Comparison of ENCODE assay signal across 11 mouse cellular contexts in the genomic region with DNA sequence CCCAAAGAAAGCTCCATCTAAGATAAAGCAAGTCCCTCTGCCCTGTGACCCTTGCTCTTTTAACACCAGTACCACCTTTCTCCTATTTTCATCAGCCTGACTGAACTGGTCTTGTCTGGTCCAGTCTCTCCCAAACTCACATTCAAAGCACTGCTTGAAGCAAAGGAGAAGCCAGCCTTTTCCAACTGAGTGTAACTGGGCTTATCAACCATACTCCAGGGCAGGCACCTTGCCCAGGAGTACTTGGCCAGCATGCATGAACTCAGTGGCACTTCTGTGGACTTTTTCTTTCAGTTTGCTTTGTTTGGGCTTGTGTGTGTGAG. TPM values are rescaled to one million over a fixed set of nuclear protein-coding genes. Genes with fewer than 3 reads are reported as not detected.
DNase-seq lines count a peak whose midpoint lies in the region; ATAC-seq lines count a peak whose summit lies in the region.
"Had no signal": no experiment of that assay in that cellular context is flagged by ENCODE, and none has a peak within 500 bp of the region (broad histone marks: within the 10 kb centered on the region; RNA-seq: fewer than 3 reads in every experiment).

No protein-coding gene starts in this region.

- no peaks in the 10 kb centered on the region for H3K36me3 ChIP-seq in kidney, embryonic 15.5 days
- H3K36me3 ChIP-seq: liver, embryonic 15.5 days had no signal

- H3K4me1 ChIP-seq in kidney, embryonic 15.5 days = peaks cover 14% of the 10 kb centered on the region

- no peak overlapping the region for H3K9ac ChIP-seq in kidney, embryonic 15.5 days
- H3K9ac ChIP-seq: forebrain, embryonic 13.5 days; liver, embryonic 15.5 days had no signal

- H3K9me3 ChIP-seq in kidney, embryonic 15.5 days (replicated peaks) = no peaks in the 10 kb centered on the region
- H3K9me3 ChIP-seq: forebrain, embryonic 13.5 days; liver, embryonic 15.5 days had no signal

- no peak overlapping the region for H3K4me3 ChIP-seq in kidney, embryonic 15.5 days (replicated peaks)
- H3K4me3 ChIP-seq: forebrain, embryonic 13.5 days; liver, embryonic 15.5 days had no signal

- no peak for ATAC-seq in kidney, embryonic 15.5 days (replicated peaks; ENCODE audit: low FRiP score)
- ATAC-seq: forebrain, embryonic 13.5 days had no signal

- H3K4me2 ChIP-seq in kidney, embryonic 15.5 days = no peak overlapping the region
- H3K4me2 ChIP-seq: forebrain, embryonic 13.5 days; liver, embryonic 15.5 days had no signal

- H3K27ac ChIP-seq in kidney, embryonic 15.5 days = no peak overlapping the region
- H3K27ac ChIP-seq: forebrain, embryonic 13.5 days; liver, embryonic 15.5 days had no signal

- peaks cover 6% of the 10 kb centered on the region; the same call in 1 of the 2 replicates for H3K27me3 ChIP-seq in kidney, embryonic 15.5 days

- DNase-seq in kidney, adult 11 months = peak; percentile 51
- peak; percentile 22 for DNase-seq in Muller cell, postnatal 12 days (ENCODE audit: inconsistent ontology term)
- peak; percentile 69 for DNase-seq in heart, postnatal 4 days
- peak; percentile 88 for DNase-seq in lung, postnatal 36 days
- no peak for DNase-seq in layer of hippocampus, postnatal 36 days
- DNase-seq in layer of hippocampus, postnatal 25 days (ENCODE audit: extremely low spot score in 1 of 2, low spot score in 1 of 2) = no peak
- DNase-seq in layer of hippocampus, adult 9-10 months (ENCODE audit: low spot score) = no peak
- DNase-seq: right cerebral cortex, postnatal 25 days had no signal

RNA-seq across cellular contexts. Expression of gene Ly75, which starts 1.6 kb away (rescaled TPM):
- polyA plus RNA-seq in kidney, embryonic 15.5 days (2015; fragmentation: Nextera tagmentation; extraction: Ambion mirVana) = 2.8 and 3.5 TPM in 2 replicates
- 1 to 10 TPM; 2.7 to 2.8 TPM for total RNA-seq in heart, postnatal 4 days (2021)
- total RNA-seq in layer of hippocampus, postnatal 36 days (2021) = 1 to 10 TPM in 1 of 2 experiments, under 1 TPM in 1; 0.95 to 1.3 TPM
- 1 to 10 TPM; 1.1 to 1.2 TPM for total RNA-seq in layer of hippocampus, postnatal 25 days (2021)

Comparison
In these comparisons a context has a peak if more than half of its experiments do, and no peak if none do; other contexts are left out.
1. DNase-seq: peak in kidney, adult 11 months (single experiment), Muller cell, postnatal 12 days (single experiment), heart, postnatal 4 days (single experiment) and lung, postnatal 36 days (single experiment); none in layer of hippocampus, postnatal 36 days (0 of 2), layer of hippocampus, postnatal 25 days (0 of 2) and layer of hippocampus, adult 9-10 months (single experiment).